Mouse (Mus musculus) T-cell, adult 2 months (primary cell): ENCODE results near the gene Reep3.

Experiments used
- DNase-seq: peaks from one replicate; pipeline ENCODE4 v3.0.0; 2022; ENCODE audit warnings: low spot score

Gene Reep3

DNA sequence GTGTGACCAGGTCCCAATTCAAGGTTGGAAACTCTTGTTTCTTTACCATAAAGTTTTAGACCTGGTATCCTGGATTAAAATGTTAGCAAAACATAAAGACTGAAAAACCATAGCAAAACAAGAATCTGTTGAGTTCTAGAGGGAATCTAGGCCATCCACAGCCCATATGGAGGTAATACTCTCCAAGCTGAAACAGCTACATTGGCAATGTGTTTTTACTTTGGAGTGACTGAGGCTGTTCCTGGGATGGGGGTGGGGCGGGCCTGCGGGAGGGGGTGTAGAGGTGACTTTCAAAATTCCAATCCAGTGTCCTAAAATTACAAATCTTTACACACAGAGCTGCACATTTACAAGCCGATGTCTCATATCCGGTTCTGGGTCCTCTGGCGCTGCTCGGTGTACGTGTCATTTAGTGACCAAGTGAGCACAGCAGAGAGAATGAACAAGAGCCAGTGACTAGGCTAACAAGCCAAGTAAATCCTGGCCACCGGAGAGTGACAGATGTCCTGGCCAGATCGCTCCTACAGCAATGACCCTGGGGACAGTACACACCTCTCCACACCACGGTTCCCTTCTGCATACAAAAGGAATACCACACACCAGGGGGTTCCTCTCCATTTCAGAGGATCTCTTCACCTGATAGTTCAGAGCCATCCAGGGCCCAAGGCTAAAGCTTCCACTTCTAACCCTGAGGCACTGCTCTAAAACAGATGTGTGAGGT, 13.1 kb downstream of the Reep3 start:
- DNase-seq, result no peak

DNA sequence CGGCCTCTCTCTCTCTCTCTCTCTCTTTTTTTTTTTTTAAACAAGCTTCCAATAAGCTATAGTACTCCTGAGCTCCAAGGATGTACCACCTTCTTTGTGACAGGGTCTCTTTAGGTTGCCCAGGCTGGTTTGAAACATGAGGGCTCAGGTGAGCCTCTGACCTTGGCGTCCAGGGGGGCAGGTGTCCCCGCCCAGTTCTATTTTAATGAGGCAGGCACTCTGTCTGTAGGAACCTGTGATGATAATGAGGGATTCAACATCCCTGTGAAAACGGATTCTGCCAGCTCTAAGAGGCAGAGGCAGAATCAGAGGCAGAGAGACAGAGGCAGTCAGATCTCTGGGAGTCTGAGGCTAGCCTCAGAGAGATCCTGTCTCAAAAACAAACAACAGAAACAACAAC, 14.2 kb downstream of the Reep3 start:
- DNase-seq, result no peak

DNA sequence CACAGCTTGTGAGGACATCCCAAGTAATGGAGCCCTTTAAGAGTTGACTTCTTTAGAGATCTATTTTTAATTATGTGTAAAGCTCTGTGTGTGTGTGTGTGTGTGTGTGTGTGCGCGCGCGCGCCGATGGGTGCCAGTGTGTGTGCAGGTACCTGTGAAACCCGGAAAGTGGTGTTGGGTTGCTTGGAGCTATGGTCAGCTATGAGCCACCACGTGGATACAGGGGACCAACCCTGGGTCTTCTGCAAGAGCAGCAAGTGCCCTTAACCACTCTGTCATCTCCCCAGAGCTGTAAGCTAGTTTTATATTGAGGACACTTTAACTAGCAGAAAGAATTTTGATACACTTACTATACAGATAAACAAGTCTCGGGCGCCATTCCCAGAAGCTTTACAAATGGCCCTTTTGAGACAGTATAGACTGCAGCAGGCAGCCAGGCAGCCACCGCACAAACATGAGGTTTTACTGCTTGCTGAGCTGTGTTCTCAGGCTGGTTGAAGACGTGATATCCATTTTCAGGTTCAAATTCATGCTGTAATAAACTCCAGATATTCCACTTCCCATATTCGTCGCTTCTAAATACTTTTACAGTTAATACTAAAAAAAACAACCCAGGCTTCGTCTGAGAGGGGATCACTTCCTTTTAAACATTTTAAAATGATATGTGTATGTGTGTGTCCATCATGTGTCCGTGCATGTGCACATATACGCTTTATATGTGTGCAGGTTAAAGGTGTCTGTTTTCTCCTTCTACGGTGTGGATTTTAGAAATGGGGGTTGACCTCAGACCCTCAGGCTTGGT, 15.3 kb downstream of the Reep3 start:
- no peak for DNase-seq

DNA sequence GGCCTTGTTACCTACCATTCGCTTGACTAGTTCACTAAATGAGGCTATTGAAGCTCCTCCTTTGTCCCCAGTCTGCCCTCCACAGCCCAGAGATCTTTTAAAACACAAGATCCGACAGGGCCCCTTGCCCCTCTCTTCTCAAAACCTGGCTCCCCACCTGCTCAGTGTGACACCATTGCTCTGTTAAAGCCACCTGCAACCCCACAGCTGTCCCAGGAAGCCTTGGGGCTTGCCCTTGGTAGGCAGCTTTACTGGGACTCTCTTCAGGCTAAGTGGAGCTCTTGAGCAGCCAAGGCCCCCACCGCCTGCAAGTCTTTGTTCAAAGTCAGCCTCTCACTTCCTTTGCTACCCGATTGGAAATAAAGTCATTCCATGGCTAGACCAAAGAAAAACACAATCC, 17.7 kb downstream of the Reep3 start:
- no peak for DNase-seq

DNA sequence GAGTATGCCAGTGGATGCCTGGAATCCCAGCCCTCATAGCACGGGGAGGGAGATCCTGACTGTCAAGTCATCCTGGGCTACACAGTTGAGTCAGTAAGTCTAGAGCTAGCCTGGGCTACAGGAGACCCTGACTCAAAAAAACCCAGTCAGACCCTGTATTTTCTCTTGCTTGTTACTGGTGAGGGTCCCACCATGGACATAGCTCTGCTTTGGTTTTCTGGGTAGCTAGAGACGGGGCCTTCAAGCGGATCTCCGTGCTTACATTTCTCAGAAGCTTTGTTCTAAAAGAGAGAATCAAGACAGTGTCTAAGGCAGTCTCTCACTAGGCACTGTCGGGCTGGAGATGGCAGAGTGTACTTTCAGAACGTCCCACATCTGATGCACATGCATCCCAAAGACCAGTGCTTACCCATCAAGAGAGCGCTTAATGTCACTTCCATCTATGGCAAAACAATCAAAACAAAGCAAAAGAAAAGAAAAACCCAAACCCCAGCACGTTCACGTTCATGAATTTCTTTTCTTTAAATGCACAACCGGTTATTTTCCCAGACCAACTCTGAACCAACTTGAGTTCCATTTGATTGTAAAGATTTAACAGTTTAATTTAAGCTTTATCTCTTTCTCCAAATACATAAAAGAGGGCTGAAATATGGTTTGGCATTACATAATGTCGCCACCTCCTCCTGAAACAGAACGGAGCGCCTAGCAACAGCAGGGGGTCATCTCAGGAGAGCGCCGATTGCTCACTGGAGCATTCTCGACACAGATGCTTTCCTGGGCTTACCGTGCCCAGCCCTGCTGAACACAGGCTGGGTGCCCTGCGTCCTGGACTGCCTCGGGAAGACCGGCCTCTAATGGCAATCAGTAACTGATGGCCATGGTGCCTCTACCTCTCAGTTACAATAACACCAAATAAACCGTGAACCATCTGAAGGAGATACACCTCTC, 20.5 kb downstream of the Reep3 start:
- no peak for DNase-seq

DNA sequence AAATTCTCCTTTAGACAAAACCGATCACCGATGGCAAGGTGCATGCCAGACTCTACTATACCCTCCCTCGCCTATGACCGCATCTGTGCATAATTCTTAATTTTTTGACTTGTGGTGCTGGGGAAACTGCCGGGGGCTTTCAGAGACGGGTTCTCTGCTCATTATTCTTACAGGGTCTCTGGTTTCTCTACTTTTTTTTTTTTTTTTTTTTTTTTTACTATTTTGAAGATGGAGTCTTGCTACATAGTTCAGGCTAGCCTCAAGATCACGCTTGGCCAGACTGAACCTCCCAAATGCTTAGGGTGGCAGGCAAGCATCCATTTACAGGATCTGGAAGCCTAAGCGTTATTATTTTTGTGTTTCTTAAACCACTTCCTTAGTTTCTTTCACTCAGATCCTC, 23.2 kb downstream of the Reep3 start:
- no peak for DNase-seq

DNA sequence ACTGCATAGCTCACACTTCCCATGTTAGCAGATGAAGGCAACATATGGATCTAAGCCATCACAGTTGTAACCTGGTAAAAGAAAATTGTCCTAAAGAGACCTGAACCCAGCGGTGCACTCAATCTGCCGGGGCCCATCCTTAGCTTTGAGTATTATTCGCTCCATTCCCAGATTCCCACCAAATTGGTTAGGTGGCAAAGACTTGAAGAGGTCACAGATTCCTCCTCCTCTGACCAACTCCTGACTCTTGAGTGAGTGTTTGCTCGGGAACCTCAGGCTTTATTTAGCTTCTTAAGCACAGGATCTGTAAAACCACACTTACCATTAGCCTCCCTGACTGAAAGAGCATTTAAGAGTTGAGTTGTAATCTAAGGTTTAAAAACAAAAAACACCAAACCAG, 24.1 kb downstream of the Reep3 start:
- no peak for DNase-seq

- DNase-seq, result peak; percentile 39
Observed at GRCm38 (mm10) chr10:67071884-67072283, 24.9 kb downstream of the Reep3 start.

GRCm38 (mm10) chr10:67071389-67071788, 25.4 kb downstream of the Reep3 start:
- no peak for DNase-seq

- DNase-seq, result peak; percentile 35
Observed at GRCm38 (mm10) chr10:67069013-67069412, 27.7 kb downstream of the Reep3 start.

DNA sequence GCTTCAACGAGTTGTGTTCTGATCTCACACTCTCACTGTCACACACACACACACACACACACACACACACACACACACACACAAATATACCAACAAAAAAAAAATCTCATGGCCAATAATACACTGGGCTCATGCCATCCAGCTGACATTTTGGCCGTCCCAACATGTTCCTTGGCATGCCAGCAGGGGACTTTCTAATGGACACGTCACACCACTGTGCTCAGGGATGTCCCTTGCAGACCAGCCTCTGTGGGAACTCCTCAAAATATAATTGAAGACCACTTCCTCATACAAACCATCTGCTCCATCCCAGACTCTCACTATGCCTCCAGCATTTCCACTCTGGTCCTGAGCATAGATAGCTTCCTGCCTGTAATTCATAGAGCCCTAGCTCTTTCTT, 30.3 kb downstream of the Reep3 start:
- no peak for DNase-seq

- DNase-seq, result no peak
Observed at GRCm38 (mm10) chr10:67065927-67066326, 30.8 kb downstream of the Reep3 start.

DNA sequence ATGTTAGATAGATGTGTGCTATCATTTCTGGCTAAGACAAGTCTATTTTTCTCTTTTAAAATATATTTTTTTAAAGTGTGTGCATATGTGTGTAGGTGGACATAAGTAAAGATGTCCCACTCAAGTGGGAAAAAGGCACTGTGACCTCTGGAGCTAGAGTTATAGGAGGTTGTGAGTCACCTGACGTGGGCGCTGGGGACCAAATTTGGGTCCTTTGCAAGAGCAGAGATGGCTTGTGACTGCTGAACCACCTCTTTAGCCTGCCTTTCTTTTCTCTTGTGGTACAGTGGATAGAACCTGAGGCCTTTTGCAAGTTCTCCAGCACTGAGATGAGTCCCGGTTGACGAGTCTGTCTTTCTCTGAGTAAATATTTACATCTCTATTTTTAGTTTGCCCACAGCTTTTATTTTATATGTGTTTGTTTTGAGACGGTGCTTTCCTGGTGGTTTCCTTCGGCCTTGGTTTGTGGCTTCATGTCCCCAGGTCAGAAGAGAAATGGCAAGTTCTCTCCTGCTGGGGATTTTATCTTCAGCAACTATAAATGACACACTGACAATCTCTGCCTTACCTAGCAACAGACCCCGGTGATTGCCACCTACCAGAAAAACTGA, 31.4 kb downstream of the Reep3 start:
- DNase-seq, result no peak

DNA sequence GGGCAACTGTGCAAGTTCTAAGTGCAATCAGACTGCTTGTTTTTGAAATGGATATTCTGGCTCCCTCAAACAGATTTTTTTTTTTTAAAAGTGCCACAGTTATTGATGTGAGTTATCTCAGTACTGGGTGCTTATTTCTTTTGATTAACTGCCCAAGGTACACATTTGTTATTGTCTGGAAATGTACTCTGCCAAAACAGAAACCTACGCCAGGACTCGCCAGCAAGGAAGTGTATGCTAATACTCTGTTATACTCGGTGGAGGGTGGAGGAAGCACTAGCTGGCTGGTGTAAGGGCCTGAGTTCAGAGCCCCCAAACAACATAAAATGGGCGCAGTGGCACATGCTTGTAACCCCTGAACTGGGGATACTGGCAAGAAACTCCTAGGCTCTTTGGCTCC, 34.9 kb downstream of the Reep3 start:
- no peak for DNase-seq

DNA sequence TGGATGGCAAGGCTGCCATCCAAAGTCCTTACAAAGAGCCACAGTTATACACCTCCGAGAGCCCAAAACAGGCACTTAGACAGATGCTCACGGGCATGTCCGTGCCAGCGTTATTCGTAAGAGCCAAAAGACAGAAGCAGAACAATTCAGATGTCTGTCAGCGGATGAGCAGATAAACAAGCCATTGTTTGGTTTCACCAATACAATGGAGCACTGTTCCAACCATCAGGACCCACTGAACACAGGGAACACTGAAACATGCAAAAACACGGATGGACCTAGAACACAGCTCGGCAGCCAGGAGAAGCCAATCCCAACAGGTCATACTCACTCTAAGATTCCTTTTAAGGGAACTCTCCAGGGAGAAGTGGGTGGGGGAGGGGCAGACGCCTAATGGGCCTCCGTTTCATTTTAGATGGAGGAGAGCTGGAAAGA, 35.4 kb downstream of the Reep3 start:
- no peak for DNase-seq

DNA sequence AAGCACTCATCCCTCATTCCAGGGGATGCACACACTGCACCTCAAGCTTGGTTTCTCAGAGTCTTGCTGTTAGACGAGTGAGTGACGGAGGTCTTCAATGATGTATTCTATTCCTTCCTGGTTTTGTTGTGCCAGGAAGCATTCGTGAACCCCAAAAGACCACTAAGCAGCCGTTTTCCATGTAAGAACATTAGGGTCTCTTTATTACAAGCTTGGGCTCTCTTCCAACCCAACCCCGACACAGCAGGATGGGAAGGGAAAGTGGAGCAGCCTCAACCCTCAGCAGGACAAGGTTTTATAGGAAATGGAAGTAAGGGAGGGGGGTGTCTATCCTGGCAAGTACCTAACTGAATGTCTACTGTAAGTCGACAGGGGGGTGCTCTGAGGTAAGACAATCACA, 38.0 kb downstream of the Reep3 start:
- no peak for DNase-seq

GRCm38 (mm10) chr10:67058297-67058696, 38.4 kb downstream of the Reep3 start:
- DNase-seq, result no peak

- DNase-seq, result no peak
Observed at GRCm38 (mm10) chr10:67057696-67058095, 39.0 kb downstream of the Reep3 start.

- DNase-seq, result no peak
Observed at GRCm38 (mm10) chr10:67057208-67057607, 39.5 kb downstream of the Reep3 start.

- DNase-seq, result no peak
Observed at GRCm38 (mm10) chr10:67055867-67056856, 40.6 kb downstream of the Reep3 start.

DNA sequence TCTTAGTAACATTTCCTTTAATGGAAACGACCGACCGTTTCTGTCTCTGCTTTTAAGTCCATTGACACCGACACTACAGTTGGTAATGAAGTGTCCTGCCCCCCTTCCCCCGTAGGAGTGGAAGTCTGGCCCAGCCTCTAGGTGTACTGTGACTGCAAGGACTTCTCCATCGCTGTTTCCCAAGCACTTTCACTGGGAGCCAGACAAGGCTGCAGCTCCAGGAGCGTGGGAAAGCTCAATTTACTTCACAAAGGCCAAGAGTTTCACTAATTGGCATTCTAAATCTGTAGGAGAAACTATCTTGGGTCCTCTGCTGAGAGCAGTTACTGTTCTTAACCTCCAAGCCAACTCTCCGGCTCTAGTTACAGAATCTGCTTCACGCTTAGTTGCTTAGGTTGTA, 43.3 kb downstream of the Reep3 start:
- no peak for DNase-seq
